8 mouse cellular contexts compared by ENCODE assay signal in genomic region chr14:55642679-55643059, GRCm38 (mm10). TPM values are rescaled to one million over a fixed set of nuclear protein-coding genes. Genes with fewer than 3 reads are reported as not detected.
DNase-seq lines count a peak whose midpoint lies in the region; ATAC-seq and TF ChIP-seq lines count a peak whose summit lies in the region.

No protein-coding gene starts in this region.

- H3K27ac ChIP-seq in gastrocnemius, adult 2 months = peak overlapping the region; percentile 100
- H3K27ac ChIP-seq in thymus, adult 2 months (ENCODE audit: control insufficient read depth, insufficient read depth, low read length) = no peak overlapping the region
- H3K27ac ChIP-seq in liver, embryonic 14.5 days = peak overlapping the region; percentile 71; the same call in 1 of the 2 replicates

- H3K9me3 ChIP-seq in liver, embryonic 14.5 days (ENCODE audit: control insufficient read depth, low read length) = no peaks in the 10 kb centered on the region

- no peak for DNase-seq in gastrocnemius, adult 2 months
- no peak for DNase-seq in gastrocnemius, postnatal 4 days (ENCODE audit: low spot score in 2 of 2)
- no peak for DNase-seq in thymus, adult 2 months
- no peak for DNase-seq in thymus, postnatal 10 days (ENCODE audit: low spot score in 2 of 2)
- DNase-seq in liver, embryonic 14.5 days (ENCODE audit: low read depth in 3 of 3, low spot score in 3 of 3) = no peak
- no peak for DNase-seq in thymus, postnatal 25 days
- DNase-seq in embryo, embryonic 10.5 days (ENCODE audit: low spot score) = no peak
- no peak for DNase-seq in cerebellum, adult 9-11 months

- no peaks in the 10 kb centered on the region for H3K27me3 ChIP-seq in thymus, adult 2 months (ENCODE audit: control insufficient read depth, insufficient read depth, low read length)
- no peaks in the 10 kb centered on the region for H3K27me3 ChIP-seq in liver, embryonic 14.5 days (ENCODE audit: control insufficient read depth, insufficient read depth, low read length)

- TF ChIP-seq CTCF in gastrocnemius, adult 2 months (IDR thresholded peaks at IDR 0.05) = no peak
- no peak for TF ChIP-seq CTCF in thymus, adult 2 months (IDR thresholded peaks at IDR 0.05; ENCODE audit: borderline replicate concordance, control insufficient read depth, extremely low read depth, insufficient read depth, low read length, poor library complexity)
- TF ChIP-seq CTCF in liver, embryonic 14.5 days (IDR thresholded peaks at IDR 0.05; ENCODE audit: low read depth) = no peak

- peak overlapping the region; percentile 89 for H3K9ac ChIP-seq in liver, embryonic 14.5 days (replicated peaks)

- intact Hi-C loops in gastrocnemius, adult 2 months (cut with DNase I) = no loop called here

- H3K4me1 ChIP-seq in thymus, adult 2 months (replicated peaks; ENCODE audit: control insufficient read depth, insufficient read depth, low read length) = peaks cover 15% of the 10 kb centered on the region
- H3K4me1 ChIP-seq in liver, embryonic 14.5 days (replicated peaks; ENCODE audit: control insufficient read depth in 2 of 2, insufficient read depth in 2 of 2, low read length in 1 of 2) = peaks cover 17 to 22% of the 10 kb centered on the region in 2 experiments

- TF ChIP-seq POLR2A in thymus, adult 2 months (IDR thresholded peaks at IDR 0.05; ENCODE audit: control insufficient read depth, extremely low read depth, insufficient read depth, low read length, poor library complexity) = no peak

- no peaks in the 10 kb centered on the region; the same call in 1 of the 2 replicates for H3K36me3 ChIP-seq in thymus, adult 2 months (ENCODE audit: control insufficient read depth, insufficient read depth, low read length)
- peaks cover 31% of the 10 kb centered on the region for H3K36me3 ChIP-seq in liver, embryonic 14.5 days (replicated peaks; ENCODE audit: control insufficient read depth, insufficient read depth, low read depth)

- H3K4me3 ChIP-seq in gastrocnemius, adult 2 months = peak overlapping the region; percentile 94
- peak overlapping the region; percentile 65 for H3K4me3 ChIP-seq in thymus, adult 2 months (ENCODE audit: control insufficient read depth, insufficient read depth, low read length)
- H3K4me3 ChIP-seq in liver, embryonic 14.5 days (ENCODE audit: insufficient read depth in 1 of 2, low read depth in 2 of 2, low read length in 2 of 2) = peak overlapping the region; percentile 90 to 92

- TF ChIP-seq EP300 in liver, embryonic 14.5 days (IDR thresholded peaks at IDR 0.05; ENCODE audit: low read depth) = no peak

- 24% methylated on average over 8 of the region's 8 CpGs for WGBS in thymus, adult 2 months
- 14% methylated on average over 8 of the region's 8 CpGs for WGBS in liver, embryonic 14.5 days (ENCODE audit: insufficient replicate concordance)

- H3K4me2 ChIP-seq in liver, embryonic 14.5 days (ENCODE audit: low read depth) = peak overlapping the region; percentile 74

- ATAC-seq in liver, embryonic 14.5 days (ENCODE audit: insufficient read depth) = peak; percentile 29

RNA-seq across cellular contexts. Expression of gene Tm9sf1, which starts 0.9 kb away (rescaled TPM):
- 10 to 100 TPM; 15.0 to 21.3 TPM for total RNA-seq in gastrocnemius, adult 2 months (2021)
- 10 to 100 TPM; 46.8 to 47.8 TPM for total RNA-seq in gastrocnemius, postnatal 4 days (2021)
- 98.1 and 102 TPM in 2 replicates for polyA plus RNA-seq in thymus, adult 2 months (2012; rRNA removed)
- 26.4 and 33.2 TPM in 2 replicates for polyA plus RNA-seq in liver, embryonic 14.5 days (2012; rRNA removed)
- 42.8 and 45.4 TPM in 2 replicates for polyA plus RNA-seq in liver, embryonic 14.5 days (2014; fragmentation: Nextera tagmentation; extraction: Ambion mirVana)

RNA-seq across cellular contexts. Expression of gene Gm49378, which starts 5.0 kb away (rescaled TPM):
- total RNA-seq in gastrocnemius, adult 2 months (2021) = 1 to 10 TPM; 1.1 to 2.3 TPM
- total RNA-seq in gastrocnemius, postnatal 4 days (2021) = 1 to 10 TPM; 1.7 to 2.4 TPM
- polyA plus RNA-seq in thymus, adult 2 months (2012; rRNA removed) = 10.2 and 10.9 TPM in 2 replicates
- 2.0 and 3.4 TPM in 2 replicates for polyA plus RNA-seq in liver, embryonic 14.5 days (2012; rRNA removed)
- 2.0 and 2.9 TPM in 2 replicates for polyA plus RNA-seq in liver, embryonic 14.5 days (2014; fragmentation: Nextera tagmentation; extraction: Ambion mirVana)

RNA-seq across cellular contexts. Expression of gene Ipo4, which starts 6.9 kb away (rescaled TPM):
- total RNA-seq in gastrocnemius, adult 2 months (2021) = 10 to 100 TPM; 73.2 to 81.0 TPM
- 100 to 1,000 TPM in 1 of 2 experiments, 10 to 100 TPM in 1; 97.6 to 104 TPM for total RNA-seq in gastrocnemius, postnatal 4 days (2021)
- 68.1 and 71.6 TPM in 2 replicates for polyA plus RNA-seq in thymus, adult 2 months (2012; rRNA removed)
- 13.5 and 27.6 TPM in 2 replicates for polyA plus RNA-seq in liver, embryonic 14.5 days (2012; rRNA removed)
- 22.6 and 27.9 TPM in 2 replicates for polyA plus RNA-seq in liver, embryonic 14.5 days (2014; fragmentation: Nextera tagmentation; extraction: Ambion mirVana)

RNA-seq across cellular contexts. Expression of gene Tssk4, which starts 7.3 kb away (rescaled TPM):
- under 1 TPM; 0.20 to 0.28 TPM for total RNA-seq in gastrocnemius, adult 2 months (2021)
- 1 to 10 TPM; 1.4 to 2.0 TPM for total RNA-seq in gastrocnemius, postnatal 4 days (2021)
- 2.2 and 2.6 TPM in 2 replicates for polyA plus RNA-seq in thymus, adult 2 months (2012; rRNA removed)
- 0.34 and 0.39 TPM in 2 replicates for polyA plus RNA-seq in liver, embryonic 14.5 days (2012; rRNA removed)
- polyA plus RNA-seq in liver, embryonic 14.5 days (2014; fragmentation: Nextera tagmentation; extraction: Ambion mirVana) = 0.19 and 0.23 TPM in 2 replicates

RNA-seq across cellular contexts. Expression of gene Mdp1, which starts 17.6 kb away (rescaled TPM):
- 10 to 100 TPM; 17.4 to 23.8 TPM for total RNA-seq in gastrocnemius, adult 2 months (2021)
- 10 to 100 TPM; 27.2 to 27.5 TPM for total RNA-seq in gastrocnemius, postnatal 4 days (2021)
- polyA plus RNA-seq in thymus, adult 2 months (2012; rRNA removed) = 34.7 and 45.8 TPM in 2 replicates
- polyA plus RNA-seq in liver, embryonic 14.5 days (2012; rRNA removed) = 11.6 and 13.4 TPM in 2 replicates
- polyA plus RNA-seq in liver, embryonic 14.5 days (2014; fragmentation: Nextera tagmentation; extraction: Ambion mirVana) = 15.5 and 16.6 TPM in 2 replicates
